Comparison of ENCODE assay signal across 17 mouse cellular contexts in the genomic region with DNA sequence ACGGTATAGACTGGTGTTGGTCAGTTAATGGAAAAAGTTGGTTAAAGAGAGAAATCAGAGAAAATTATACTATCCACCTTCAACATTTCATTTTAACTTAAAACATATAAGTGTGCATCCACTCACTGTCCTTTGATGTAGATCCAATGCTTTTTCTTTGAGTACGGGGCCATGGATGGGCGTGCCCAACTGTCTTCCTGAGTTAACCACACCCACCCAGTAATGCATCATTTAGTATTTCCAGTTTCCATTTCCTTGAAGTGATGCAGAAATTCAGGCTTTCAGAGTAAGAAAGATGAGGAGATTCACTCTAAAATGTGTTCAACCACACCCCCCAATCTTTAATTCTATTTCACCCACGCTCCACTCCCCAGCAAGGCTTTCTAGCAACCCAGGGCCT.
"Had no signal": no experiment of that assay in that cellular context is flagged by ENCODE, and none has a peak within 500 bp of the region (broad histone marks: within the 10 kb centered on the region; RNA-seq: fewer than 3 reads in every experiment).

No protein-coding gene starts in this region.

- H3K27ac ChIP-seq: liver, embryonic 12.5 days; liver, embryonic 14.5 days; macrophage; midbrain, embryonic 13.5 days; midbrain, embryonic 15.5 days; neural tube, embryonic 12.5 days had no signal

- H3K9me3 ChIP-seq: liver, embryonic 12.5 days; midbrain, embryonic 13.5 days; midbrain, embryonic 15.5 days; neural tube, embryonic 12.5 days had no signal

- H3K4me1 ChIP-seq: liver, embryonic 12.5 days; midbrain, embryonic 13.5 days; midbrain, embryonic 15.5 days; neural tube, embryonic 12.5 days had no signal

- H3K9ac ChIP-seq: liver, embryonic 12.5 days; liver, embryonic 14.5 days; lung, embryonic 14.5 days; midbrain, embryonic 13.5 days; midbrain, embryonic 15.5 days; neural tube, embryonic 12.5 days had no signal

- H3K4me2 ChIP-seq: liver, embryonic 12.5 days; lung, embryonic 14.5 days; midbrain, embryonic 11.5 days; midbrain, embryonic 13.5 days; midbrain, embryonic 15.5 days; neural tube, embryonic 12.5 days had no signal

- H3K27me3 ChIP-seq: liver, embryonic 12.5 days; megakaryocyte, embryonic 14.5 days; midbrain, embryonic 15.5 days; neural tube, embryonic 12.5 days had no signal

- DNase-seq: lung, adult 18-20 months; lung, embryonic 14.5 days; lung, postnatal 10 days; lung, postnatal 36 days; right cerebral cortex, postnatal 25 days; right cerebral cortex, postnatal 4 days; thymus, adult 2 months; thymus, postnatal 25 days; thymus, postnatal 4 days had no signal

- ATAC-seq: liver, embryonic 12.5 days; midbrain, embryonic 13.5 days; midbrain, embryonic 15.5 days had no signal

- H3K36me3 ChIP-seq: liver, embryonic 12.5 days; midbrain, embryonic 13.5 days; midbrain, embryonic 15.5 days; neural tube, embryonic 12.5 days had no signal

- H3K4me3 ChIP-seq: liver, embryonic 12.5 days; megakaryocyte, embryonic 14.5 days; midbrain, embryonic 13.5 days; midbrain, embryonic 15.5 days; neural tube, embryonic 12.5 days had no signal
